Mouse (Mus musculus) kidney, adult 2 months (tissue): Measurements from ENCODE around the gene Defb29.

Experiments used
- CTCF ChIP-seq: fragments of 200-500 bp; conservative IDR thresholded peaks from 2 replicates; pipeline ENCODE4 v1.5.1; 2011; ENCODE audit warnings: low read depth, mild to moderate bottlenecking, control low read depth, low read length, moderate library complexity, mixed read lengths; ENCODE audit not compliant: insufficient read depth, insufficient read length
- POLR2A ChIP-seq: fragments of 200-500 bp; IDR thresholded peaks from one replicate; pipeline ENCODE4 v1.6.1; 2011; ENCODE audit warnings: low read depth, low read length, control low read depth

- TF ChIP-seq POLR2A (no peak), CTCF (peak; percentile 19; the same call in 1 of the 2 replicates)
Measured at GRCm38 (mm10) chr2:152500863-152501229, 39.1 kb downstream of the Defb29 start.
